Mouse (Mus musculus): ENCODE results near the gene Gmeb1. TPM values are rescaled to one million over a fixed set of nuclear protein-coding genes. Genes with fewer than 3 reads are reported as not detected.
"Not testable (repeated sequence)": the region's sequence is repeated elsewhere in the genome, so short reads cannot be mapped to it uniquely, and the experiment has no call there.

Gene Gmeb1
- polyA plus RNA-seq, 1 experiment from 2014 or later: 53.3 TPM

DNA sequence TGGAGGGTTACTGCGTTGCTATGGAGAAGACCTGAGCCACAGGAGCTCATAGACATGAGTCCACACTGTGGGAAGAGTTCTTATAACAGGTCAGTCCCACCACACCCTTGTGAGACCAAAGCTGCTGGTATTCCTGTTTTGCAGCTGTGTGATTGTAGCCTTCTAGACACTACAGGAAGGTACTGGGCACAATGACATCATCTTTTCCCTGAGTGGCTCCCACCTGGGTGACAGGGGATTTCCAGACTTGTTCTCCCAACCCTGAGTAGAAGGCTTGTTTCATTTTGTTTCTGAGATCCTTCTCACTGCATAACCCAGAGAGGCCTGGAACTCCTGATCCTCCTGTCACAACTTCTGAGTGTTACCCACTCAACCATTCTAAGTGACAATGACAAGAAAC lies 38.4 kb upstream of the Gmeb1 start:
- Histone ChIP-seq H3K4me1 (0 out of 2 replicates have a peak, but pooled peaks cover 3% of the 10 kb centered on the region), H3K27ac (replicated peaks) (no peak overlapping the region), H3K4me2 (replicated peaks) (no peak overlapping the region), H3K27me3 (no peaks in the 10 kb centered on the region), H3K4me3 (no peak overlapping the region), H3K9me3 (no peaks in the 10 kb centered on the region), H3K36me3 (no peaks in the 10 kb centered on the region), H3K9ac (replicated peaks) (no peak overlapping the region)
- WGBS: 82% methylated on average over 1 of the region's 1 CpGs
- no peak for ATAC-seq (replicated peaks)

DNA sequence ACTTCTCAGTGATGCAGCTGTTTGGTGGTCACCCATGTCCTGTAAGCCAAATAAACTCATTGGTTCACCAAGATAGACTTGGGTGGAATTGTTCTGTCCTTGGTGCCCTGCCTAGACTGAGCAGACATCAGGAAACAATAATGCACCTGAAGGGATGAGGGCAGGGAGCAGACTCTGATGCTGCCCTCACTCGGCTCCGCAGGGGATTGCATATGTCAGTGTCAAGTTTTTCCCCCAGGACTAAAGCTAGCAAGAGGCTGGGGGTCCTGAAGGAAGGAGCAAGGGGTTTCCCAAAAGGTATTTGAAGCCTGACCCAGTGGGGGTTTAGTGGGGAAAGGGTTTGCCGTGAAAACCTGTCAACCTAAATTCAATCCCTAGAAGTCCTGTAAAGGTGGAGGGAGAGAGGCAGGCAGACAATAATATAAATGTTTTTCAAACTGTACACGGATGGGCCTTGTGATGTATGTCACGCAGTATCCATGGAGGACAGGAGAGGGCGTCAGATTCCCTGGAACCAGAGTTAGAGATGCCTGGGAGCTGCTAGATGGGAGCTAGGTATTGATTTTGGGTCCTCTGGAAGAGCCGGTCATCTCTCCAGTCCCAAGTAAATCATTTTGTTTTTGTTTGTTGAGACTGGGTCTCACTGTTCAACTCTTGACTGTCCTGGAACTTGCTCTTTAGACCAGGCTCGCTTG lies 34.4 kb upstream of the Gmeb1 start:
- H3K9me3 ChIP-seq: no peaks in the 10 kb centered on the region
- no peak overlapping the region for H3K27ac ChIP-seq (replicated peaks)
- no peak overlapping the region for H3K4me3 ChIP-seq
- WGBS: 40% methylated on average over 8 of the region's 8 CpGs
- H3K4me2 ChIP-seq (replicated peaks): no peak overlapping the region
- peaks cover 21% of the 10 kb centered on the region for H3K36me3 ChIP-seq
- no peaks in the 10 kb centered on the region for H3K27me3 ChIP-seq
- no peak for ATAC-seq (replicated peaks)
- no peaks in the 10 kb centered on the region for H3K4me1 ChIP-seq
- no peak overlapping the region for H3K9ac ChIP-seq (replicated peaks)

GRCm38 (mm10) chr4:132293682-132294240 lies 32.4 kb upstream of the Gmeb1 start:
- Histone ChIP-seq H3K27ac (replicated peaks) (no peak overlapping the region), H3K27me3 (no peaks in the 10 kb centered on the region), H3K36me3 (peaks cover 30% of the 10 kb centered on the region), H3K4me2 (replicated peaks) (no peak overlapping the region), H3K9me3 (no peaks in the 10 kb centered on the region), H3K4me3 (no peak overlapping the region), H3K9ac (replicated peaks) (no peak overlapping the region), H3K4me1 (no peaks in the 10 kb centered on the region)
- WGBS: 84% methylated on average over 7 of the region's 7 CpGs
- ATAC-seq (replicated peaks): no peak

DNA sequence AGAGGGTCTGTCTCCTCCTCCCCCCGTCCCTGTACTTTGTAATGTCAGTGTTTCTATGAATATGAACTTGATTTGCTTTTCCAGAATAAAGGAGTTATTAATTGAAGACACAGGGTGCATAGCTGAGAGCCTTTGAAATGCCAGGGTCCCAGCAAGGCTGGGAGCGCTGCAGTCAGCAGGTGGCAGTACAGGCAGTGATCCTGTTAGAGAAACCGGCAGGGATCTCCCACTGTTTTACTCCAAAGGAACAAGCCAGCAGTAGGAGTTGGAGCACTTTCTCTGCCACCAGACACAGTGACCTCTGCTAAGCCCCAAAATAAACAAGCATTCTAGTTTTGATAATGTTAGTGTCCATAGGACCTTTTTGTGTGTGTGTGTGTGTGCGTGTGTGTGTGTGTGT lies 31.6 kb upstream of the Gmeb1 start:
- no peak for ATAC-seq (replicated peaks)
- peaks cover 30% of the 10 kb centered on the region for H3K36me3 ChIP-seq
- no peak overlapping the region for H3K4me3 ChIP-seq
- no peaks in the 10 kb centered on the region for H3K9me3 ChIP-seq
- H3K27ac ChIP-seq (replicated peaks): no peak overlapping the region
- WGBS: 40% methylated on average over 4 of the region's 4 CpGs
- H3K4me2 ChIP-seq (replicated peaks): no peak overlapping the region
- H3K9ac ChIP-seq (replicated peaks): no peak overlapping the region
- no peaks in the 10 kb centered on the region for H3K4me1 ChIP-seq
- H3K27me3 ChIP-seq: no peaks in the 10 kb centered on the region

DNA sequence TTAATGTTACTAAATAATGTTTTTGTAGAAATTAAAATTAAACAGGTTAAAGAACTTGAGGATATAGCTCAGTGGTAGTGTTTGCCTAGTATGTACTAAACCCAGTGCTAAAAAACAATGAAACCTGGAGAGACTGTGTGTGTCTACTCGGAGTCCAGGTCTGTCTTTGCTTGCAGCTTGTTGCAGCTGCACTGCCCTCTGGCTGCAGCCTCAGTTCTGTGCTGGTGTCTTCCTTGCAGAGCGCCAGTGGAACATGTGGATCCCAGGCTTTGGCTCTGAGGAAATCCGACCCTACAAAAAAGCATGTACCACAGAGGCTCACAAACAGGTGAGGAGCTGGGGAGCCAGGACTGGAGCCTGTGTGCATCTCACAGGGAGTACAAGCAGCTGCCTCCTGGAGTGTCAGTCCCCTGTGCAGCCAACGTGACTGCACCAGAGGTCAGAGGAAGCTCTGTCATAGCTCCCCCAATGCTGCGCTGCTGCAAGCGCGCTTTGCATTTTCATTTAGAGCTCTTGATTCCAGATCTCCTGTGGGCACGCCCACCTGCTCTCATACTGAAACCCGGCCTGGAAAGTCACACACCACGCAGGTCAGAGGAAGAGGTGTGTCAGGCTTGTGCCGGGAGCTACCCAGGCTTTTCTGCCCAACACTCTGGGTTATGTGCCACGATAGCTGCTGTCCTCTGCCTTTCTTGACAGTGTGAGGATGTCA lies 30.4 kb upstream of the Gmeb1 start:
- Histone ChIP-seq H3K27me3 (no peaks in the 10 kb centered on the region), H3K4me2 (replicated peaks) (no peak overlapping the region), H3K4me1 (no peaks in the 10 kb centered on the region), H3K9ac (replicated peaks) (no peak overlapping the region), H3K9me3 (no peaks in the 10 kb centered on the region), H3K27ac (replicated peaks) (no peak overlapping the region), H3K4me3 (no peak overlapping the region), H3K36me3 (peaks cover 34% of the 10 kb centered on the region)
- no peak for ATAC-seq (replicated peaks)
- WGBS: 82% methylated on average over 12 of the region's 12 CpGs

- Histone ChIP-seq H3K27ac (replicated peaks) (no peak overlapping the region), H3K9ac (replicated peaks) (no peak overlapping the region), H3K36me3 (peaks cover 34% of the 10 kb centered on the region), H3K4me2 (replicated peaks) (no peak overlapping the region), H3K4me3 (no peak overlapping the region), H3K27me3 (no peaks in the 10 kb centered on the region), H3K9me3 (no peaks in the 10 kb centered on the region), H3K4me1 (no peaks in the 10 kb centered on the region)
- WGBS: 94% methylated on average over 4 of the region's 4 CpGs
- no peak for ATAC-seq (replicated peaks)
Measured at GRCm38 (mm10) chr4:132291056-132291455, 29.7 kb upstream of the Gmeb1 start.

DNA sequence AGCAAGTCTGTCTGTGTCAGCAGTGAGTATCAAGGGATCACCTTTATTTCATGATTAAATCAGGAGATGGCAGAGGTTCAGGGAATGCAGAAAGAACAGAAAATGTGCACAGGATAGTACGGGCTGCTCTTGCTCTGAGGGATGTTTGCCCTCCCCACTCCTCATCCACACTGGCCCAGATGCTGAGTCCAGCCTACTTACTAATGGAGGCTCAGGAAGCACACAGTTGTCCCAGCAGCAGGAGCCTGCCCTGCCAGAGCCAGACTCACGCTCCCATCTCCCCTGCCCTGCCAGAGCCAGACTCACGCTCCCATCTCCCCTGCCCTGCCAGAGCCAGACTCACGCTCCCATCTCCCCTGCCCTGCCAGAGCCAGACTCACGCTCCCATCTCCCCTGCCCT lies 27.4 kb upstream of the Gmeb1 start:
- not testable (repeated sequence) for H3K9me3 ChIP-seq; H3K9ac ChIP-seq (replicated peaks); H3K4me2 ChIP-seq (replicated peaks); ATAC-seq (replicated peaks); H3K27ac ChIP-seq (replicated peaks); H3K27me3 ChIP-seq; H3K4me1 ChIP-seq; H3K4me3 ChIP-seq
- WGBS: 94% methylated on average over 4 of the region's 5 CpGs
- peaks cover 50% of the 10 kb centered on the region for H3K36me3 ChIP-seq

GRCm38 (mm10) chr4:132275949-132276348 lies 14.5 kb upstream of the Gmeb1 start:
- no peak for ATAC-seq (replicated peaks)
- Histone ChIP-seq H3K4me2 (replicated peaks) (no peak overlapping the region), H3K9me3 (no peaks in the 10 kb centered on the region), H3K27me3 (no peaks in the 10 kb centered on the region), H3K4me1 (peaks cover 27% of the 10 kb centered on the region), H3K27ac (replicated peaks) (no peak overlapping the region), H3K4me3 (no peak overlapping the region), H3K36me3 (no peaks in the 10 kb centered on the region), H3K9ac (replicated peaks) (no peak overlapping the region; the same call in 1 of the 2 replicates)
- 94% methylated on average over 3 of the region's 3 CpGs for WGBS

DNA sequence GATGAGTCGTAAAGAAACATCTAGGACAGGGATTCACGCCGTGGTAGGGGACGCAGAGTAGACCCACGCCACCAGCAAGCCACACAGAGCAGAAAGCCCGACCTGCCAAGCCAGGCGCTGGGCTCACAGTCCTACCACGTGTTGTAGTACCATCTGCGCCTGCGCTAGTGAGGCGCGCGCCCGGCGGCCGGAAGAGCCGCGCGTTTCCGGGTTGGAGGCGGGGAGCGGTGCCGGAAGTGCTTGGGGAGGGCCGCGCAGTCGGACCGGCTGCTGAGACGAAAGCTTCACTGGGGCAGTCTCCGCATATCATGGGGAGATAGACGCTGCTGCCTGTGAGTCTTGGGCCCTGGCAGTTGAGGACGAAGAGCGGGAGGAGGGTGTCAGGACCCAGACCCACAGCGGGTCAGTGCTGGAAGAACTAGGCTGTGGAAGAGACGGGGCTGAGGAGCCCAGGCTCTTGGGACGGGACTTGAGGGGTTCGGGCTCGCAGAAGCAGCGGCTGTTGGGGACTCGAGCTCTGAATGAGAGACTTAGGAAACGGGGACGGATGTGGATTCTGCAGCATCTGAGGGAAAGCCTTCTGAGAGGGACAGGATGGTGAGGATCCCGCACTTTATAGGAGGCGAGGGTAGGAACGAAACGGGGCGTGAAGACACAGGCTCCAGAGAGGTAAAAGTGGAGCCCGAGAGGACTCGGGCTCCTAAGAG lies 12.9 kb upstream of the Gmeb1 start, which contains the start of gene Taf12:
Taf12 (plus strand) TSS at position 220 of the 707 bp plus-strand sequence.
- Histone ChIP-seq H3K9ac (replicated peaks) (peak within 1 kb of the TSS; percentile 72), H3K4me1 (peaks cover 29% of the 10 kb centered on the region), H3K9me3 (no peaks in the 10 kb centered on the region), H3K36me3 (no peaks in the 10 kb centered on the region), H3K27me3 (no peaks in the 10 kb centered on the region), H3K27ac (replicated peaks) (peak within 1 kb of the TSS; percentile 89), H3K4me2 (replicated peaks) (peak within 1 kb of the TSS; percentile 81), H3K4me3 (peak within 1 kb of the TSS; percentile 60)
- under 1% methylated on average over 48 of the region's 48 CpGs for WGBS
- peak; percentile 93 for ATAC-seq (replicated peaks)

DNA sequence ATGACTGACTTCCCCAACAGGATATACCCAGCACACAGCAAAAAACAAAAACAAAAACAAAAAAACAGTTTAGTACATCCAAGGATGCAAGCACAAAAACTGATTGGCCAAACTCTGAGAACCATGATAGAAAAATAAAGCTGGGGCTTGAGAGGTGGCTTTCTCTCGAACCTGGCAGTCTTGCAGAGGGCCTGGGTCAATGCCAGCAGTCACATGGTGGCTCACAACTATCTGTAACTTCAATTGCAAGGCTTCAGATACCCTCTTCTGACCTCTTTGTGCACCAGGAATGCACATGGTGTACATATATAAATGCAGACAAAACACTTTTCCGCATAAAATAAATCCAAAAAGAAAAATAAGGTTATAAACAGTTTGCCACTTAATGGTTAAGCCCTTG lies 11.8 kb upstream of the Gmeb1 start:
- Histone ChIP-seq H3K27ac (replicated peaks) (peak overlapping the region; percentile 89), H3K36me3 (no peaks in the 10 kb centered on the region), H3K9ac (replicated peaks) (peak overlapping the region; percentile 72), H3K4me1 (peaks cover 29% of the 10 kb centered on the region), H3K27me3 (no peaks in the 10 kb centered on the region), H3K9me3 (no peaks in the 10 kb centered on the region), H3K4me2 (replicated peaks) (peak overlapping the region; percentile 81), H3K4me3 (peak overlapping the region; percentile 60)
- ATAC-seq (replicated peaks): no peak
- WGBS: 46% methylated on average over 2 of the region's 2 CpGs

- H3K9me3 ChIP-seq: no peaks in the 10 kb centered on the region
- peak; percentile 67 for ATAC-seq (replicated peaks)
- peaks cover 18% of the 10 kb centered on the region for H3K4me1 ChIP-seq
- H3K27me3 ChIP-seq: no peaks in the 10 kb centered on the region
- WGBS: under 1% methylated on average over 35 of the region's 35 CpGs
- peak overlapping the region; percentile 33 for H3K4me3 ChIP-seq
- peak overlapping the region; percentile 47 for H3K9ac ChIP-seq (replicated peaks)
- H3K27ac ChIP-seq (replicated peaks): peak overlapping the region; percentile 91
- peak overlapping the region; percentile 47 for H3K4me2 ChIP-seq (replicated peaks)
- H3K36me3 ChIP-seq: no peaks in the 10 kb centered on the region
Measured at GRCm38 (mm10) chr4:132269740-132270560, 8.5 kb upstream of the Gmeb1 start.
